Mouse (Mus musculus): ENCODE results near the gene AL607142.1.

Gene AL607142.1

GRCm38 (mm10) chr4:120064696-120065095 is at the start of gene AL607142.1:
TSS of gene AL607142.1 (plus strand) at chr4:120064996.
- DNase-seq = no peak

- no peak for DNase-seq
These were observed 46.4 kb upstream of the AL607142.1 start for GRCm38 (mm10) chr4:120018426-120018825.

- no peak for DNase-seq
These were observed 42.4 kb upstream of the AL607142.1 start for GRCm38 (mm10) chr4:120022392-120022791.

GRCm38 (mm10) chr4:120023221-120023840 is 41.5 kb upstream of the AL607142.1 start:
- no peak for DNase-seq

- DNase-seq = no peak
These were observed 40.7 kb upstream of the AL607142.1 start for GRCm38 (mm10) chr4:120024071-120024470.

- no peak for DNase-seq
These were observed 37.1 kb upstream of the AL607142.1 start for GRCm38 (mm10) chr4:120027671-120028070.

- DNase-seq = no peak
These were observed 34.9 kb upstream of the AL607142.1 start for GRCm38 (mm10) chr4:120029937-120030336.

- peak; percentile 80 for DNase-seq
These were observed 32.3 kb upstream of the AL607142.1 start for GRCm38 (mm10) chr4:120032320-120032983.

- DNase-seq = no peak
These were observed 31.8 kb upstream of the AL607142.1 start for GRCm38 (mm10) chr4:120032984-120033355.

GRCm38 (mm10) chr4:120036294-120036693 is 28.5 kb upstream of the AL607142.1 start:
- no peak for DNase-seq

GRCm38 (mm10) chr4:120037007-120037406 is 27.8 kb upstream of the AL607142.1 start:
- DNase-seq = peak; percentile 58

- DNase-seq = no peak
These were observed 23.3 kb upstream of the AL607142.1 start for GRCm38 (mm10) chr4:120041520-120041919.

GRCm38 (mm10) chr4:120042480-120042879 is 22.3 kb upstream of the AL607142.1 start:
- no peak for DNase-seq

- peak; percentile 53 for DNase-seq
These were observed 20.2 kb upstream of the AL607142.1 start for GRCm38 (mm10) chr4:120044612-120045011.

GRCm38 (mm10) chr4:120045131-120045537 is 19.7 kb upstream of the AL607142.1 start:
- DNase-seq = no peak

- DNase-seq = no peak
These were observed 18.9 kb upstream of the AL607142.1 start for GRCm38 (mm10) chr4:120045871-120046270.

- no peak for DNase-seq
These were observed 17.7 kb upstream of the AL607142.1 start for GRCm38 (mm10) chr4:120047060-120047459.

- DNase-seq = no peak
These were observed 16.5 kb upstream of the AL607142.1 start for GRCm38 (mm10) chr4:120048274-120048673.

GRCm38 (mm10) chr4:120049857-120050256 is 14.9 kb upstream of the AL607142.1 start:
- DNase-seq = no peak

- DNase-seq = no peak
These were observed 12.3 kb upstream of the AL607142.1 start for GRCm38 (mm10) chr4:120052481-120052880.

- DNase-seq = no peak
These were observed 11.5 kb upstream of the AL607142.1 start for GRCm38 (mm10) chr4:120053026-120054005.

- no peak for DNase-seq
These were observed 10.7 kb upstream of the AL607142.1 start for GRCm38 (mm10) chr4:120054145-120054544.

GRCm38 (mm10) chr4:120056451-120056850 is 8.3 kb upstream of the AL607142.1 start:
- DNase-seq = peak; percentile 50

All from thymus, postnatal 14 days (tissue).